Mouse (Mus musculus): Measurements from ENCODE around the gene Ap5m1. TPM values are rescaled to one million over a fixed set of nuclear protein-coding genes. Genes with fewer than 3 reads are reported as not detected.
A peak's percentile ranks its signal among the peaks of the same experiment; 100 is the strongest.

The Ap5m1 gene
- polyA plus RNA-seq, 1 experiment: 10.4 TPM

DNA sequence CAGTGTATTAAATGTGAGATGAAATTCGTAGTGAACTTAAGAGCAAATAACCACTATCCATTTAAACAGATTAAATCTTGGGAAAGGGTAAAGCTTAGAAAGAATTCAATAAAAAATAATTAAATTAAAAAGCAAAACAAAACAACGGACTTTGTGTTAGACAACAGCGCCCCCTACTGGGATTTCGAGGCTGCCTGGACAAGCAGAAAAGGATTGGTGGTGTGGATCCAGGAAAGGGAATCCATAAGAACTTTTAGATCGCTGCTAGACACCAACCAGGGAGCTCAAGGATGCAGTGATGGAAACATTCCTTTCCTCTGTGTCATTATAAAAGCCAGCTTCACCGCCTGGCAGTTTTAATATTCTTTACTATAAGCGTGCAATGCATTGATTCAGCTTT is 52.5 kb downstream of the Ap5m1 start:
- 4% methylated on average over 7 of the region's 7 CpGs for WGBS

DNA sequence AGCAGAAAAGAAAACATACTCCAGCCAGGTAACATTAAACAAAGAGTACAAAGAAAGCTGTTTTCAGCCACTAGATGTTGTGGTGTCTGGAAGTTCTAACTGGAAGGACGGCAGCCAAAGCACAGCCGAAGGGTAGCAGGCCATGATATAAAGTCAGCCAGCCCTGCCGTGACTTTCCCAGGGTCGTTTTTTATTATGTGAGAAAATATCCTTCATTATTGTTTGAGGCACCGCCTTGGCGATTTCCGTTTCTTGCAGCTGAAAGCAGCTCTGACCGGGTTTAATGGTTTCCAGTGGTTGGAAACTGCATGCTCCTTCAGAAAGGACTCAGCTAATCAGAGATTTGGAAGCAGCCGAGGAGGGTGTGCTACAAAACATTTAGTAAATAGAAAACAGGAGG is 55.8 kb downstream of the Ap5m1 start:
- 54% methylated on average over 9 of the region's 9 CpGs for WGBS
- no peak for DNase-seq (ENCODE audit: low read depth, low spot score)

More for the DNA sequence above, 52.5 kb downstream of the Ap5m1 start:
- DNase-seq (ENCODE audit: low read depth, low spot score): peak; percentile 21

DNA sequence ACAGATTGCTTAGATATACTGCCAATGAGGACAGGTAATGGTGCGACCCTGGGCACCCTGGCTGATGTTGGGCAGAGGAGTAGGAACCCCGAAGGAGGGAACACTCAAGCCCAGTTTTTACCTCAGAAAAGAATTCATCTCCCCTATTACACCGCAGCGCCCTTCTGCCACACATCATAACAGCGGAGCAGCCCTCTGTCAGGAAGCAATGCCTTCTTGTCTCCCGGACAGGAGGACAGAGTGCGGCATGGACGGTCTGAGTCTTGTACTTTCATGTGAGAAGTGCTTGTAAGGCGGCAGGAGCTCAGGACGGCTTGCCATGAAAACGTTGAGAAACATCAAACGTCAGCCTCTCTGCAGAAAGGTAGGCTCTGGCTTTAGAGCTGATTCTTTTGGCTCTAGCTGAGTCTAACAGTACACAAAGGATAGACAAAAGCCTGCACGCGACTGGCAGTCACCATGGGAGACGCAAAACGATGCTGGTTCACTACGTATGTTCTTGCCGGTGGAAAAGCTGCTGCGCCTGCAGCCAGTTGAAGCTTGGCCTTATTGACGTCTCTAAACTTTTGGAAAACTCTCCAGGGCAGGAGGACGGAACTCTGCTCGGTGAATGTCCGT is 61.4 kb downstream of the Ap5m1 start:
- WGBS: 85% methylated on average over 23 of the region's 23 CpGs
- no peak for DNase-seq (ENCODE audit: low read depth, low spot score)

DNA sequence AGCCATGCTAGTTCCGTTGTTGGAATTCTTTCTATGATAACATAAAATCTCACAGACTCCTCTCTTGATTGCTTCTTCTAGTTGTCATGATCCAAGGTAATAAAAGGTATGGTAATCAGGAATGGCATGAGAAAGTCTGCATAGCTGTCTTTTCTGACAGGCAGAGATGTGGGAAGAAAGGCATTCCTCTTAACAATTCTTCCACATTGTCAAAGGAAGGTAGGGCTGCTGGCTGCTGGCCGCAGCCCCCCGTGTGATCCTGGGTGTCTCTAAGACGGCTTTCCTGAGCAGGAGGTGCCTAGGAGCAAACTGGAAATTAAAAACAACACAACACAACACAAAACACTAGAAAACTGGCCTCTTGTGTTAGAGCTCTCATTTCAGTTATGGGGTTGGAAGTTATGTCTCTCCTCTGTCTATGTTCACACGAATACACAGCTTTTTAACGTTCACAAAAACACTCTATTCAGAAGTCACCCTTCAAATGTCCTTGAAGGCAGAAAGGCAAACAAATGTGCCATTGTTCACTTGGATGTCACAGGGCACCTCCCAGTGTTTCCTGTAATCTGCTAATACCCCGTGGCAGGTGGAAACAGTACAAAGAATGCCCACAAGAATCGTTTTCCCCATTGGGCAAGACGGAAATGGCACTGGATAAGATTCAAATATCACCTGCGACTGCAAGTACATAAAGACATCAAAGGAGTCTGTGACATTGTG is 62.8 kb downstream of the Ap5m1 start:
- 41% methylated on average over 10 of the region's 10 CpGs for WGBS
- DNase-seq (ENCODE audit: low read depth, low spot score): no peak

DNA sequence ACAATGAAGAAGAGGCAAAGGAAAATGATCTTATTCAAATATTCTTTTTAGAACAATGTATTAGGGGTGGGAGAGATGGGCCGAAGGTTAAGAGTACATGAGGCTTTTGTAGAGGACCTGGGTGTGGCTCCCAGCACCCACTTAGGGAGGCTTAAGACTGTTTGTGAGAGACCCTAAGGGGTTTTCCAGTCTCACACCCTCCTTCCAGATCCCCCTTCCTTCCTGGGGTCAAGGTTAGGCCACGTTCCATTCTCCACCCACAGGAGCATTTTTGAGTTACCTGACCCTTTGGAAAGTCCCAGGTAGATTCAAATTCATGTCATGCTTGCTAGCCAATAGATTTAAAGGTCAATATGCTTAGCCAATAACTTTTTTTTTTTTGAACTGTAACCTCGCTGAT is 66.5 kb downstream of the Ap5m1 start:
- whole genome bisulfite sequencing: 84% methylated on average over 3 of the region's 3 CpGs
- DNase-seq (ENCODE audit: low read depth, low spot score): no peak

DNA sequence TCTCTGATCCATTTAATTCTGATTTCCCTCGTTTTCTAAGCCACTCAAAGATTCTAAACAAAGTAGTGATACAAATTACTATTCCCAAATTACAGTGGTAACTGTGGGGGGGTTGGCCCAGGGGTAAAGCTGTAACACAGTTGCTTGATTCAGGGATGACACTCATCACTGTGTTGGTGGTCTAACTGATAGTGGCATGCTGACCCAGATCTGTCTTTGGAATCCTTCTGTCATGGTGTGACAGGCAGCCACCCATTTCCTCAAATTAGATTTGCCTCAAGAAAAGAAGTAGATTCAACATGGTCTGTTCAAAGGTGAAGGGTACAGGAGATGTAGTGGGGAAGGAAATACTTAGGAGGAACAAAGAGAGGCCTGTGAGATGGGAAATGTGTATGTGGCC is 72.3 kb downstream of the Ap5m1 start:
- DNase-seq (ENCODE audit: low read depth, low spot score): no peak
- WGBS: 51% methylated on average over 1 of the region's 1 CpGs

DNA sequence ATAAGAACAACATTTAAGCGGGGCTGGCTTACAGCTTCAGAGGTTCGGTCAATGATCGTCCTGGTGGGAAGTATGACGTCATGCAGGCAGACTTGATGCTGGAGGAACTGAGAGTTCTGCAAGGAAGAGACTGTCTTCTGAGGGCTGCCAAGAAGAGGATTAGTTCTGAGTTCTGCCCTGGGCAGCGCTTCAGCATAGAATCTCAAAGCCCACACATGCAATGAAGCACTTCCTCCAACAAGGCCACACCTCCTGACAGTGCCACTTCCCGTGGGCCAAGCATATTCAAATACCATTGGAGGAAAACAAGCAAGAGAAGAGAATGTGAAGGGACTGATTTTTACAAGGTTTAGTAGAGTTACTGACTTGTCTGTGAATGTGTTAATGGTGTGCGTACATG is 74.9 kb downstream of the Ap5m1 start:
- WGBS: 82% methylated on average over 7 of the region's 7 CpGs

More for the DNA sequence above, 74.9 kb downstream of the Ap5m1 start:
- no peak for DNase-seq (ENCODE audit: low read depth, low spot score)

Other genes with a start within 250 kb of the Ap5m1 start
- gene Exoc5, start 556 bp downstream of the Ap5m1 start, polyA plus RNA-seq (2012; rRNA removed): 5.5 and 8.2 TPM in 2 replicates
- gene Naa30, start 106.1 kb downstream of the Ap5m1 start, polyA plus RNA-seq (2012; rRNA removed): 4.9 and 5.2 TPM in 2 replicates
- 1.8 and 8.2 TPM in 2 replicates for gene ccdc198, start 179.4 kb downstream of the Ap5m1 start, polyA plus RNA-seq (2012; rRNA removed)

Data from large intestine, adult 2 months (tissue).